Mouse (Mus musculus) right cerebral cortex, postnatal 4 days (tissue): ENCODE results near the gene Grk6.

Experiments
- DNase-seq: peaks from one replicate; pipeline ENCODE4 v3.0.0-alpha.2; 2022

Grk6 gene

GRCm38 (mm10) chr13:55487578-55488498, 43.0 kb downstream of the Grk6 start, which contains the start of gene Dbn1:
Gene Dbn1, minus strand, starts transcription at chr13:55488111.
- DNase-seq: peak; percentile 79

- DNase-seq: no peak
Measured at GRCm38 (mm10) chr13:55494257-55494656, 49.4 kb downstream of the Grk6 start.

GRCm38 (mm10) chr13:55494883-55495621, 50.2 kb downstream of the Grk6 start:
- DNase-seq: no peak

GRCm38 (mm10) chr13:55495702-55496101, 50.8 kb downstream of the Grk6 start:
- DNase-seq: no peak

GRCm38 (mm10) chr13:55496661-55497060, 51.8 kb downstream of the Grk6 start:
- DNase-seq: no peak

- no peak for DNase-seq
Measured at GRCm38 (mm10) chr13:55498906-55499305, 54.0 kb downstream of the Grk6 start.

- DNase-seq: no peak
Measured at GRCm38 (mm10) chr13:55500575-55500974, 55.7 kb downstream of the Grk6 start.

GRCm38 (mm10) chr13:55502405-55502804, 57.5 kb downstream of the Grk6 start:
- DNase-seq: no peak

- DNase-seq: no peak
Measured at GRCm38 (mm10) chr13:55504390-55504789, 59.5 kb downstream of the Grk6 start.

- DNase-seq: no peak
Measured at GRCm38 (mm10) chr13:55505810-55506209, 60.9 kb downstream of the Grk6 start.

- no peak for DNase-seq
Measured at GRCm38 (mm10) chr13:55506697-55507096, 61.8 kb downstream of the Grk6 start.

- no peak for DNase-seq
Measured at GRCm38 (mm10) chr13:55507877-55508276, 63.0 kb downstream of the Grk6 start.

- no peak for DNase-seq
Measured at GRCm38 (mm10) chr13:55508531-55508930, 63.7 kb downstream of the Grk6 start.

GRCm38 (mm10) chr13:55510332-55510667, 65.4 kb downstream of the Grk6 start:
- DNase-seq: no peak
